Mouse (Mus musculus): ENCODE data around the gene Emilin1. TPM values are rescaled to one million over a fixed set of nuclear protein-coding genes. Genes with fewer than 3 reads are reported as not detected.

Gene Emilin1
- total and polyA plus RNA-seq, 2 experiments from 2014 or later: 9.0 to 11.8 TPM

GRCm38 (mm10) chr5:30931378-30931777, 18.2 kb downstream of the Emilin1 start:
- Histone ChIP-seq H3K27me3 (ENCODE audit: insufficient read depth, low read length) (no peaks in the 10 kb centered on the region), H3K36me3 (ENCODE audit: insufficient read depth, low read length) (peaks cover 13% of the 10 kb centered on the region), H3K9me3 (ENCODE audit: low read length) (no peaks in the 10 kb centered on the region), H3K27ac (ENCODE audit: low read depth, low read length) (no peak overlapping the region), H3K4me2 (ENCODE audit: low read depth, low read length, poor library complexity, severe bottlenecking) (no peak overlapping the region), H3K4me1 (ENCODE audit: insufficient read depth, low read length) (no peaks in the 10 kb centered on the region), H3K9ac (replicated peaks; ENCODE audit: low read length, poor library complexity, severe bottlenecking) (no peak overlapping the region), H3K4me3 (ENCODE audit: low read depth, low read length) (no peak overlapping the region)
- no peak for TF ChIP-seq CTCF (IDR thresholded peaks at IDR 0.05)
- ATAC-seq (ENCODE audit: low FRiP score) (no peak), DNase-seq (ENCODE audit: low spot score) (no peak)
- WGBS: 80% methylated on average over 4 of the region's 4 CpGs

GRCm38 (mm10) chr5:30933705-30934104, 20.5 kb downstream of the Emilin1 start:
- WGBS: 70% methylated on average over 5 of the region's 5 CpGs
- TF ChIP-seq CTCF (IDR thresholded peaks at IDR 0.05): no peak
- DNase-seq (ENCODE audit: low spot score): no peak
- Histone ChIP-seq H3K9me3 (ENCODE audit: low read length) (no peaks in the 10 kb centered on the region), H3K4me3 (ENCODE audit: low read depth, low read length) (no peak overlapping the region), H3K27me3 (ENCODE audit: insufficient read depth, low read length) (no peaks in the 10 kb centered on the region), H3K4me1 (ENCODE audit: insufficient read depth, low read length) (no peaks in the 10 kb centered on the region), H3K4me2 (ENCODE audit: low read depth, low read length, poor library complexity, severe bottlenecking) (no peak overlapping the region), H3K9ac (replicated peaks; ENCODE audit: low read length, poor library complexity, severe bottlenecking) (no peak overlapping the region), H3K36me3 (ENCODE audit: insufficient read depth, low read length) (peaks cover 13% of the 10 kb centered on the region), H3K27ac (ENCODE audit: low read depth, low read length) (no peak overlapping the region)
- ATAC-seq (ENCODE audit: low FRiP score): no peak

GRCm38 (mm10) chr5:30934725-30935461, 21.7 kb downstream of the Emilin1 start:
- TF ChIP-seq CTCF (IDR thresholded peaks at IDR 0.05): peak; percentile 42
- no peak overlapping the region for H3K4me3 ChIP-seq (ENCODE audit: low read depth, low read length)
- no peaks in the 10 kb centered on the region for H3K9me3 ChIP-seq (ENCODE audit: low read length)
- no peak overlapping the region for H3K4me2 ChIP-seq (ENCODE audit: low read depth, low read length, poor library complexity, severe bottlenecking)
- H3K27ac ChIP-seq (ENCODE audit: low read depth, low read length): no peak overlapping the region
- H3K9ac ChIP-seq (replicated peaks; ENCODE audit: low read length, poor library complexity, severe bottlenecking): no peak overlapping the region
- no peaks in the 10 kb centered on the region for H3K4me1 ChIP-seq (ENCODE audit: insufficient read depth, low read length)
- peaks cover 13% of the 10 kb centered on the region for H3K36me3 ChIP-seq (ENCODE audit: insufficient read depth, low read length)
- 91% methylated on average over 5 of the region's 5 CpGs for WGBS
- DNase-seq (ENCODE audit: low spot score) (peak; percentile 31), ATAC-seq (ENCODE audit: low FRiP score) (no peak)
- H3K27me3 ChIP-seq (ENCODE audit: insufficient read depth, low read length): no peaks in the 10 kb centered on the region

- Histone ChIP-seq H3K9me3 (ENCODE audit: low read length) (no peaks in the 10 kb centered on the region), H3K4me2 (ENCODE audit: low read depth, low read length, poor library complexity, severe bottlenecking) (no peak overlapping the region), H3K4me1 (ENCODE audit: insufficient read depth, low read length) (peaks cover 3% of the 10 kb centered on the region; the same call in 1 of the 2 replicates), H3K36me3 (ENCODE audit: insufficient read depth, low read length) (no peaks in the 10 kb centered on the region), H3K4me3 (ENCODE audit: low read depth, low read length) (no peak overlapping the region), H3K9ac (replicated peaks; ENCODE audit: low read length, poor library complexity, severe bottlenecking) (no peak overlapping the region), H3K27me3 (ENCODE audit: insufficient read depth, low read length) (no peaks in the 10 kb centered on the region), H3K27ac (ENCODE audit: low read depth, low read length) (no peak overlapping the region)
- DNase-seq (ENCODE audit: low spot score): no peak
- WGBS: 94% methylated on average over 2 of the region's 2 CpGs
- peak; percentile 48 for TF ChIP-seq CTCF (IDR thresholded peaks at IDR 0.05)
- no peak for ATAC-seq (ENCODE audit: low FRiP score)
Measured at GRCm38 (mm10) chr5:30943004-30943403, 29.8 kb downstream of the Emilin1 start.

GRCm38 (mm10) chr5:30944344-30944743, 31.1 kb downstream of the Emilin1 start:
- DNase-seq (ENCODE audit: low spot score) (no peak), ATAC-seq (ENCODE audit: low FRiP score) (no peak)
- 82% methylated on average over 6 of the region's 6 CpGs for WGBS
- H3K4me3 ChIP-seq (ENCODE audit: low read depth, low read length): peak overlapping the region; percentile 68
- no peaks in the 10 kb centered on the region for H3K9me3 ChIP-seq (ENCODE audit: low read length)
- peaks cover 3% of the 10 kb centered on the region; the same call in 1 of the 2 replicates for H3K4me1 ChIP-seq (ENCODE audit: insufficient read depth, low read length)
- H3K27me3 ChIP-seq (ENCODE audit: insufficient read depth, low read length): no peaks in the 10 kb centered on the region
- TF ChIP-seq CTCF (IDR thresholded peaks at IDR 0.05): no peak
- H3K36me3 ChIP-seq (ENCODE audit: insufficient read depth, low read length): no peaks in the 10 kb centered on the region
- no peak overlapping the region for H3K9ac ChIP-seq (replicated peaks; ENCODE audit: low read length, poor library complexity, severe bottlenecking)
- no peak overlapping the region for H3K27ac ChIP-seq (ENCODE audit: low read depth, low read length)
- H3K4me2 ChIP-seq (ENCODE audit: low read depth, low read length, poor library complexity, severe bottlenecking): peak overlapping the region; percentile 62

GRCm38 (mm10) chr5:30944956-30945781, 32.0 kb downstream of the Emilin1 start, which contains the start of gene Cgref1:
Gene Cgref1, minus strand, starts transcription at chr5:30945591.
- Histone ChIP-seq H3K27ac (ENCODE audit: low read depth, low read length) (peak within 1 kb of the TSS; percentile 72), H3K9me3 (ENCODE audit: low read length) (no peaks in the 10 kb centered on the region), H3K4me2 (ENCODE audit: low read depth, low read length, poor library complexity, severe bottlenecking) (peak within 1 kb of the TSS; percentile 62), H3K9ac (replicated peaks; ENCODE audit: low read length, poor library complexity, severe bottlenecking) (peak within 1 kb of the TSS; percentile 84), H3K36me3 (ENCODE audit: insufficient read depth, low read length) (no peaks in the 10 kb centered on the region), H3K4me1 (ENCODE audit: insufficient read depth, low read length) (peaks cover 5% of the 10 kb centered on the region; the same call in 1 of the 2 replicates), H3K27me3 (ENCODE audit: insufficient read depth, low read length) (no peaks in the 10 kb centered on the region), H3K4me3 (ENCODE audit: low read depth, low read length) (peak within 1 kb of the TSS; percentile 68)
- peak; percentile 79 for DNase-seq (ENCODE audit: low spot score)
- WGBS: 5% methylated on average over 44 of the region's 44 CpGs
- peak; percentile 73 for TF ChIP-seq CTCF (IDR thresholded peaks at IDR 0.05)
- ATAC-seq (ENCODE audit: low FRiP score): peak; percentile 73
